Mouse (Mus musculus) MEL (cell line): ENCODE data around the gene App.

Source experiments
- CHD2 ChIP-seq: IDR thresholded peaks from 2 replicates; pipeline ENCODE4 v1.6.1; 2011; ENCODE audit warnings: low read length, improper control_type of control experiment
- CTCF ChIP-seq, 3 experiments: IDR thresholded peaks in 2 of 3; conservative IDR thresholded peaks in 1 of 3; 2 replicates each; pipeline ENCODE4 v1.5.1; 2011 to 2012; ENCODE audit warnings: low read length in 3 of 3, low read depth in 2 of 3, mild to moderate bottlenecking in 2 of 3, improper control_type of control experiment in 1 of 3, inconsistent platforms in 1 of 3, mixed read lengths in 1 of 3, moderate library complexity in 1 of 3; ENCODE audit not compliant: control insufficient read depth in 1 of 3, insufficient read depth in 1 of 3, poor library complexity in 1 of 3, severe bottlenecking in 1 of 3
- E2F4 ChIP-seq: IDR thresholded peaks from 2 replicates; pipeline ENCODE4 v1.6.1; 2011; ENCODE audit warnings: low read depth, low read length, improper control_type of control experiment, borderline replicate concordance
- ELF1 ChIP-seq: IDR thresholded peaks from 2 replicates; pipeline ENCODE4 v1.6.1; 2014; ENCODE audit warnings: low read depth, mild to moderate bottlenecking, inconsistent platforms, low read length, improper control_type of control experiment, moderate library complexity
- JUND ChIP-seq: IDR thresholded peaks from 2 replicates; pipeline ENCODE4 v1.6.1; 2011; ENCODE audit warnings: low read depth, mild to moderate bottlenecking, improper control_type of control experiment, low read length
- NELFE ChIP-seq: IDR thresholded peaks from 2 replicates; pipeline ENCODE4 v1.6.1; 2011; ENCODE audit warnings: low read depth, low read length, improper control_type of control experiment
- POLR2A ChIP-seq, 2 experiments: IDR thresholded peaks; 2 replicates each; pipeline ENCODE4 v1.6.1; 2011 to 2012; ENCODE audit warnings: low read length in 2 of 2, mild to moderate bottlenecking in 2 of 2, control low read depth in 1 of 2, improper control_type of control experiment in 1 of 2, low read depth in 1 of 2, moderate library complexity in 1 of 2; ENCODE audit not compliant: control insufficient read depth in 1 of 2, insufficient read depth in 1 of 2, poor library complexity in 1 of 2
- TCF12 ChIP-seq: IDR thresholded peaks from 2 replicates; pipeline ENCODE4 v1.6.1; 2014; ENCODE audit warnings: low read depth, mild to moderate bottlenecking, inconsistent platforms, low read length, improper control_type of control experiment, moderate library complexity
- UBTF ChIP-seq: IDR thresholded peaks from 2 replicates; pipeline ENCODE4 v1.6.1; 2012; ENCODE audit warnings: low read depth, mild to moderate bottlenecking, inconsistent platforms, low read length, improper control_type of control experiment, moderate library complexity, borderline replicate concordance; ENCODE audit not compliant: insufficient read depth
- USF1 ChIP-seq: IDR thresholded peaks from 2 replicates; pipeline ENCODE4 v1.6.1; 2014; ENCODE audit warnings: low read depth, mild to moderate bottlenecking, inconsistent platforms, low read length, improper control_type of control experiment, moderate library complexity

GRCm38 (mm10) chr16:85147440-85147839 is 26.1 kb downstream of the App start:
- TF ChIP-seq JUND (no peak), CTCF (IDR thresholded peaks at IDR 0.05 in 2 of 3, conservative IDR thresholded peaks at IDR 0.05 in 1 of 3; ENCODE audit: control insufficient read depth in 1 of 3, insufficient read depth in 1 of 3, low read depth in 2 of 3, low read length in 3 of 3, poor library complexity in 1 of 3, severe bottlenecking in 1 of 3) (no peak), POLR2A (IDR thresholded peaks at IDR 0.05; ENCODE audit: control insufficient read depth in 1 of 2, insufficient read depth in 1 of 2, low read depth in 1 of 2, low read length in 2 of 2, poor library complexity in 1 of 2) (no peak), TCF12 (no peak), UBTF (no peak), ELF1 (no peak), CHD2 (no peak), USF1 (no peak), E2F4 (no peak), NELFE (no peak)
